Mouse (Mus musculus) forebrain, embryonic 12.5 days (tissue): ENCODE data around the gene Cln3. TPM values are rescaled to one million over a fixed set of nuclear protein-coding genes. Genes with fewer than 3 reads are reported as not detected.

ENCODE experiments used
- ATAC-seq: fragments of 200-750 bp; cut with Nextera tagmentation; 2 replicates; pipeline ENCODE4 v1.8.0; 2017; ENCODE audit warnings: moderate TSS enrichment; ENCODE audit not compliant: low FRiP score
- H3K27ac ChIP-seq: fragments of 300-500 bp; sonication (generic); 2 replicates; pipeline ENCODE4 v1.5.1; 2016; ENCODE audit warnings: mild to moderate bottlenecking
- H3K27me3 ChIP-seq: fragments of 300-500 bp; sonication (generic); 2 replicates; pipeline ENCODE4 v1.6.1; 2016; ENCODE audit warnings: mild to moderate bottlenecking
- H3K36me3 ChIP-seq: fragments of 300-500 bp; sonication (generic); replicated peaks from 2 replicates; pipeline ENCODE4 v1.6.1; 2016; ENCODE audit warnings: mild to moderate bottlenecking
- H3K4me1 ChIP-seq: fragments of 300-500 bp; sonication (generic); 2 replicates; pipeline ENCODE4 v1.6.1; 2016
- H3K4me2 ChIP-seq: fragments of 300-500 bp; sonication (generic); 2 replicates; pipeline ENCODE4 v1.6.1; 2016; ENCODE audit warnings: mild to moderate bottlenecking, moderate library complexity
- H3K4me3 ChIP-seq: fragments of 300-500 bp; sonication (generic); replicated peaks from 2 replicates; pipeline ENCODE4 v1.5.1; 2016; ENCODE audit warnings: mild to moderate bottlenecking
- H3K9ac ChIP-seq: fragments of 300-500 bp; sonication (generic); 2 replicates; pipeline ENCODE4 v1.6.1; 2016; ENCODE audit warnings: mild to moderate bottlenecking
- H3K9me3 ChIP-seq: fragments of 300-500 bp; sonication (generic); 2 replicates; pipeline ENCODE4 v1.6.1; 2016
- WGBS: fragments of 180-500 bp; shearing (Covaris S2); methylation state at CpG from one replicate; pipeline ENCODE4 v1.1.7; 2016; 5-methylcytosine and 5-hydroxymethylcytosine counted together
- polyA plus RNA-seq: library from polyadenylated mRNA; unstranded; fragments of >200 nt; fragmentation: Nextera tagmentation; extraction: Ambion mirVana; gene quantifications from 2 replicates; pipeline ENCODE4 v1.2.1, GENCODE M21; 2016

The Cln3 gene
- polyA plus RNA-seq, result 27.5 and 32.7 TPM in 2 replicates

DNA sequence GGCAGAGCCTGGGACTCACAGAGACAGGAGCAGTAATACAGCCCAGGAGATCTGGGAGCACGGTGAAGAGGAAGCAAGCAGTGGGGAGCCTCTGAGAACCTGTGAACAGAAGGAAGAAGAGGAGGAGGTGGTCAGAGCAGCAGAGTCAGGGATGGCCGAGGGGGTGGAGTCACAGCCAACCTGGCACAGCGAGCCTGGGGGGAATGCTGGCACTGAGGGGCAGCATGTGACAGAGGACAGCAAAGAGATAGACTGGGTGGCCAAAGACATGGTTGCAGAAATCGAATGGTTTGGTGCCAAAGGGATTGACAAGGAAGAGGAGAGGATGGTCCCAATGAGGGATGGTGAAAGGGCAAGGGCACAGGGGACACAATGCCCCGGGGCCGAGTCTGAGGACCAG lies at the start of gene Cln3:
Gene Cln3, minus strand, starts transcription at position 101 of the 400 bp plus-strand sequence.
- no peak for ATAC-seq
- Histone ChIP-seq H3K9me3 (no peaks in the 10 kb centered on the region), H3K9ac (peak within 1 kb of the TSS; percentile 9; the same call in 1 of the 2 replicates), H3K4me3 (no peak within 1 kb of the TSS), H3K4me1 (peaks cover 24% of the 10 kb centered on the region), H3K4me2 (no peak within 1 kb of the TSS), H3K36me3 (peaks cover 7% of the 10 kb centered on the region; the same call in 1 of the 2 replicates), H3K27me3 (peaks cover 49% of the 10 kb centered on the region), H3K27ac (no peak within 1 kb of the TSS)
- 79% methylated on average over 6 of the region's 6 CpGs for WGBS

DNA sequence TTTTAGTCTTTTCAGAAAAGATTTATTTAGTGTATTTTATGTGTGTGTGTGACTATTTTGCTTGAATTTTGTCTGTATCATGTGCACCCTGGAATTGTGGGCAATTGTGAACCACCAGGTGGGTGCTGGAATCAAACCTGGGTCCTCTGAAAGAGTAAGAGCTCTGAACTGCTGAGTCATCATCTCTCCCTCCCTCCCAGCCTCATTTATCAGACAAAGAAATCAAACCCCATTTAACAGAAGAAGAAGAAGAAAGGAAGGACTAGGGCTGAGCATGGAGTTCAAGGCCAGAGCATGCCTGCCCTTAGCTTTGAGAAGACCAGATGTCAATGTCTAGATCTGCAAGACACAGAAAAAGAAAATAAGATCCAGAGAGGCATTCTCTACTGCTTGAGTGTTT lies 49.8 kb upstream of the Cln3 start:
- Histone ChIP-seq H3K36me3 (no peaks in the 10 kb centered on the region), H3K4me1 (no peaks in the 10 kb centered on the region), H3K9ac (no peak overlapping the region), H3K9me3 (no peaks in the 10 kb centered on the region), H3K27ac (no peak overlapping the region), H3K4me2 (no peak overlapping the region), H3K4me3 (no peak overlapping the region), H3K27me3 (0 out of 2 replicates have a peak, but pooled peaks cover 5% of the 10 kb centered on the region)
- ATAC-seq, result no peak

DNA sequence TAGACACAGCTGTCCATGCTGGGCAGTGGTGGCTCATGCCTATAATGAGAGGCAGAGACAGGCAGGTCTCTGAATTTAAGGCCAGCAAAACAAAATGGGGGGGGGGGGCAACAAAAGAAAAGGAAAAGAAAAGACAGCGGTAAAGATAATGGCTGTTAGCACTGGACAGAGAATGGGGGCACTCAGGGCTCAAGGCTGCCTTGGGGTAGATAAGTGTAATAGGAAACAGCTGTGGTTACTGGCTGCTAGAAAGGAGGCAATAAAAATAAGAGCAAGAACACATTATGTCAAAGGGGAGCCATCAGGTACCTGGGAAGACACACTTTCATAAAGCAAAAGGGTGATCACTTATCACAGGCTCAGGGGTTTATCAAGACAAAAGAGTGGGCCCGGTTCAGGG lies 46.9 kb upstream of the Cln3 start:
- H3K36me3 ChIP-seq, result no peaks in the 10 kb centered on the region
- no peaks in the 10 kb centered on the region for H3K9me3 ChIP-seq
- H3K4me2 ChIP-seq, result no peak overlapping the region
- 0 out of 2 replicates have a peak, but pooled peaks cover 5% of the 10 kb centered on the region for H3K27me3 ChIP-seq
- no peaks in the 10 kb centered on the region for H3K4me1 ChIP-seq
- ATAC-seq, result no peak
- no peak overlapping the region for H3K4me3 ChIP-seq
- H3K27ac ChIP-seq, result no peak overlapping the region
- WGBS, result 78% methylated on average over 2 of the region's 2 CpGs
- no peak overlapping the region for H3K9ac ChIP-seq

DNA sequence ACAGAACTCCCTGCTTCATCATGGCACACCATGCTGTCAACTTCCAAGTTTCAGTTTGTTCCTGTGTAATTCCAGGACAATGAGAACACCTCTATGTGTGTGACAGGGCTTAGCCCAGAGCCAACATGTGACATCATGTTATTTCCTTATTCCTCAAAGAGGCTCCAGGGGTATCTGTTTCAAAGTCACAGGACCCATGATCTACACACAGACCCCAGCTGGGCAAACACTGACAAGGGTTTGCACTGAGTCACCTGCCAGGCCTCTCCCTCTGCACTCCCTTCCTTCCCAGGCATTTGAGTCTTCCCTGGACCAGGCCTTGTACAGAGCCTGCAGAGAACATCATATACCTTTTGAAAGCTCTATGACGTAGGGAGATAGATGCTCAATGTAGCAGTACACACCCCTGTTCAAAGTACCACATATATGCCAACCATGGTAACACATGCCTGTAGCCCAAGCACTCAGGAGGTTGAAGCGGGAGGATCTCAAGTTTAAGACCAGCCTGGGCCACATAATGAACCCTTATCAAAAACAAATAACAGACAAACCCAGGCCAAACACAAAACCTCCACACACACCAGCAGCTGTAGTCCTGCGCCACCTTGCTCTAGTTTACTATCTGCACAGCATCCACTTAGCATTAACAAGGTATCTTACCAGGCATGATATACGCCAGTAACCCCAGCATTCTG lies 45.4 kb upstream of the Cln3 start, which contains the start of gene Nupr1:
Gene Nupr1, minus strand, starts transcription at position 38 of the 695 bp plus-strand sequence.
- H3K4me1 ChIP-seq, result no peaks in the 10 kb centered on the region
- no peaks in the 10 kb centered on the region for H3K9me3 ChIP-seq
- no peak within 1 kb of the TSS for H3K4me3 ChIP-seq
- H3K27me3 ChIP-seq, result 0 out of 2 replicates have a peak, but pooled peaks cover 5% of the 10 kb centered on the region
- H3K9ac ChIP-seq, result no peak within 1 kb of the TSS
- ATAC-seq, result no peak
- H3K36me3 ChIP-seq, result no peaks in the 10 kb centered on the region
- no peak within 1 kb of the TSS for H3K4me2 ChIP-seq
- H3K27ac ChIP-seq, result no peak within 1 kb of the TSS
- WGBS, result 91% methylated on average over 4 of the region's 4 CpGs

DNA sequence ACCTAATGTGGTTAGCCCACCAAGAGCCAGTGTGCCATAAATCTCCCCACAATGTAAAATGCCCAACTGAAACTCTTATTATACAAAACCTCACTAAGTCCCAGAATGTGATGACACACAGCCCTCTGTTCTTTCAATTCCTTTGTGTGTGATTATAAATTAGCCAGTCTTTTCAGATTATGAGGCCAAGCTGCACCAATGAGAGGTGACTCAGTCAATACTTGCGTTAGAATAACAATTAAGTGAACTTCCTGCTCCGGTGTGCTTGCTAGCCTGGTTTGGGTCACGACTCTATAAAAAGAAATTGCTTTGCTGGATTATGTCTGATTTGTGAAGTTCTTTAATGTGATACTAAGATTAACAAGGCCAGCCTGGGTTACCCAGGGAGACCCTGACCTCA lies 44.3 kb upstream of the Cln3 start:
- H3K36me3 ChIP-seq, result no peaks in the 10 kb centered on the region
- H3K27ac ChIP-seq, result no peak overlapping the region
- no peaks in the 10 kb centered on the region for H3K9me3 ChIP-seq
- H3K4me2 ChIP-seq, result no peak overlapping the region
- no peak overlapping the region for H3K4me3 ChIP-seq
- no peaks in the 10 kb centered on the region for H3K4me1 ChIP-seq
- no peak overlapping the region for H3K9ac ChIP-seq
- 29% methylated on average over 3 of the region's 3 CpGs for WGBS
- no peaks in the 10 kb centered on the region for H3K27me3 ChIP-seq
- no peak for ATAC-seq

DNA sequence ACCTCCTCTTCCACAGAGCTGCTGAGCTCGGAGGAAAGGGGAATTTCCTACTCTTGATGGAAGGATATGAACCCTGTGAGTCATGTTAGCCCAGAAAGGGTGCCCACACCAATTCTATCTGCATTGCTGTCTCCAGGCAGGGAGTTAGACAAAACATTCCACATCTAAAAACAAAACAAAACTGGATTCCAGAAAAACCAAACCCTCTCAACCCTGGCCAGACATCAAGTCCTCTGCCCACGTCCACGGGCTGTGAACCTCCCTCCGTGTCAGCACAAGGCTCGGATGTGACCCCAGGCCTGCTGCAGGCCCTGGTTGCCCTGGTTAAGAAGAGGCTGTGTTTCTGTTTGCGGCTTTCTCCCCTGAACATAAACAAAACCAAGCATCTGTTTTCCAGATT lies 42.5 kb upstream of the Cln3 start:
- Histone ChIP-seq H3K9me3 (no peaks in the 10 kb centered on the region), H3K4me1 (peaks cover 2% of the 10 kb centered on the region; the same call in 1 of the 2 replicates), H3K4me2 (no peak overlapping the region), H3K27ac (no peak overlapping the region), H3K27me3 (no peaks in the 10 kb centered on the region), H3K4me3 (no peak overlapping the region), H3K9ac (no peak overlapping the region), H3K36me3 (no peaks in the 10 kb centered on the region)
- 74% methylated on average over 6 of the region's 6 CpGs for WGBS
- ATAC-seq, result no peak

DNA sequence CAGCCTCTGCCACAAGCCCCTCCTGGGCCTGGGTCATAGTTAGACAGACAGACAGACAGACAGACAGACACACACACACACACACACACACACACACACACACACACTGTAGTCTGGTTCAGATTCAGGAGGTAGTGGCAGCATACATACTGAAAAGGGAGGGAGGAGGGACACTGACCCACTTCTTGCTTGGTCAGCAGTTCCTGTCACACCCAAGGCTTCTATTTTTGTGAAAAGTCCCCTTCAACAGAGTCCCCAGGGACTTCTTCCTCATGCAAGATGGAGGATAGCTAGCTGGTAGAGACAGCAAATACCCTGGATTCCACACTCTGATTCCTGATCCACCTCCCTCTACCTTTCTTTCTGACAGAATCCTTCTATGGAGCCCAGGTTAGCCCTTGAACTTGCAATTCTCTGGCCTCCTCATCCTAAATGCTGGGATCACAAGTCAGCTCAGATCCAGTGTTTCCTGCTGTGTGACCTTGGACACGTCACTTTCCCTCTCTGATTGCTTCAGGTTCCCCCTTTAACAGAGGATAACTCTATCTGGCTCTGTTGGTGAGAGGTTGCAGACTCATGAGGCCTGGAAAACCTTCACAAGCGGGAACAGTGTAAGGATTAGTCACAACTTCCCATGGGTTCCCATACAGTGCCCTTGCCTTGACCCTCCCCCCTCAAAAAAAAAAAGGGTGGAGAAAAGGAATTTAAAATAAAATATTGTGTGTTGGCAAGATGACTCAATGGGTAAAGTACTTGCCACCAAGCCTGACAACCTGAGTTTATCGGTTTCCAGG lies 40.4 kb upstream of the Cln3 start:
- Histone ChIP-seq H3K9me3 (no peaks in the 10 kb centered on the region), H3K4me3 (no peak overlapping the region), H3K9ac (no peak overlapping the region), H3K27me3 (no peaks in the 10 kb centered on the region), H3K36me3 (no peaks in the 10 kb centered on the region), H3K27ac (no peak overlapping the region), H3K4me1 (peaks cover 5% of the 10 kb centered on the region; the same call in 1 of the 2 replicates), H3K4me2 (no peak overlapping the region)
- no peak for ATAC-seq
- 79% methylated on average over 3 of the region's 3 CpGs for WGBS

DNA sequence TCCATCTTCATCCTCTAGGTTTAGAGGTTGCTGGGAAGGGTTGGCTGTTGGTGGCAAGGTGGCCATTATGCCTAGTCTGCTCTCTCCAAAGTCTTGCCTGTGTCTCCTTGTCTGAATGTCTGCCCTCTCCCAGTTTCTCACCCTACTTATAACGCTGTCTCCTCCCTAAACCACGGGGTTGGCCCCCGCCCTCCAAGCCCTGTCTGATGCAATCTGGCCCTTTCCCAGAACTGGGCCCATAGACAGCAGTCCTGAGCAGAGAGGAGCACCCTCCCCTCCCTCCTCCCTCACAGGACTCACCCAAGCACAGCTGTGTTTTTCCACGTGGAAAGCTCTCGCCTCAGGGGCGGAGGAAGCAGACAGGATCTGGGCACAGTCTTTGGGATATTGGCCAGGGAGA lies 39.8 kb upstream of the Cln3 start:
- Histone ChIP-seq H3K27me3 (no peaks in the 10 kb centered on the region), H3K36me3 (no peaks in the 10 kb centered on the region), H3K9me3 (no peaks in the 10 kb centered on the region), H3K9ac (no peak overlapping the region), H3K4me1 (peaks cover 5% of the 10 kb centered on the region; the same call in 1 of the 2 replicates), H3K27ac (no peak overlapping the region), H3K4me3 (no peak overlapping the region), H3K4me2 (no peak overlapping the region)
- no peak for ATAC-seq
- 69% methylated on average over 6 of the region's 6 CpGs for WGBS

DNA sequence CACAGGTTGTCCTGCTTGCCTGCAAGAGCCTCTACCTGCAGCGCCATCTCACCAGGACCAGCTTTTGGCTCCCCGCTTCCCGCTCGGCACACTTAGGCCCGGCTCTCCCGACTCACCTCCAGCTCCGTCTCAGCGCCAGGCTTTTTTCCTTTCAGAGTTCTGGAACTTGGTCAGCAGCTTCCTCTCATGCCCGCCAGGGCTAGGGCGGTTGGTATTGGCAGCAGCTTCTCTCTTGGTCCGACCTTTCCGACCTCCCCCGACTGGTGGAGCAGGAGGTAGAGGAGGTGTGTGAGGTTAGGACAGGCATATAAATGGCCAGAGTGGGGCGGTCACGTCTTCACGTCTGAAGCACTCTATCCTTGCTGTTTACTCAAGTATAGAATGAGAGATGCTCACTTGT lies 39.2 kb upstream of the Cln3 start:
- Histone ChIP-seq H3K36me3 (no peaks in the 10 kb centered on the region), H3K27me3 (no peaks in the 10 kb centered on the region), H3K9me3 (no peaks in the 10 kb centered on the region), H3K4me1 (peaks cover 5% of the 10 kb centered on the region; the same call in 1 of the 2 replicates), H3K4me2 (no peak overlapping the region), H3K4me3 (no peak overlapping the region), H3K9ac (no peak overlapping the region), H3K27ac (no peak overlapping the region)
- ATAC-seq, result no peak
- WGBS, result 75% methylated on average over 16 of the region's 16 CpGs

DNA sequence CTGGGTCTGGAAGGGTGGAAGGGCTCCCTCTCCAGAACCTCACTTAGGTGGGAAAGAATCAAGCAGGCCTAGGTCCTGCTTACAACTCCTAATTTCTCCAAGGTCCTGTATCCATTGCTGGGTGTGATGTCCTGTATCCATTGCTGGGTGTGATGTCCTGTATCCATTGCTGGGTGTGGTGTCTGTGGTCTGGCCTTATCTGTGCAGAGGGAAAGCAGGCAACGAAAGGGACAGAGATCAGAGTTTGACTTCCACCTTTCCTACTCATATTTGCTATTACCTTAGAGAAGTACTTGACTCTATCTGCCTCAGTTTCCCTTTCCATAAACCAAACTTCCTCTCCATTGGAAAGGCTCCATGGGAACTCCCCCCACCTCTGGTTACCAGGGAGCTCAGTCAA lies 37.8 kb upstream of the Cln3 start:
- ATAC-seq, result no peak
- no peaks in the 10 kb centered on the region for H3K27me3 ChIP-seq
- H3K9ac ChIP-seq, result no peak overlapping the region
- WGBS, result 90% methylated on average over 1 of the region's 1 CpGs
- H3K4me1 ChIP-seq, result peaks cover 5% of the 10 kb centered on the region; the same call in 1 of the 2 replicates
- H3K4me2 ChIP-seq, result no peak overlapping the region
- no peak overlapping the region for H3K4me3 ChIP-seq
- no peaks in the 10 kb centered on the region for H3K9me3 ChIP-seq
- no peaks in the 10 kb centered on the region for H3K36me3 ChIP-seq
- H3K27ac ChIP-seq, result no peak overlapping the region

DNA sequence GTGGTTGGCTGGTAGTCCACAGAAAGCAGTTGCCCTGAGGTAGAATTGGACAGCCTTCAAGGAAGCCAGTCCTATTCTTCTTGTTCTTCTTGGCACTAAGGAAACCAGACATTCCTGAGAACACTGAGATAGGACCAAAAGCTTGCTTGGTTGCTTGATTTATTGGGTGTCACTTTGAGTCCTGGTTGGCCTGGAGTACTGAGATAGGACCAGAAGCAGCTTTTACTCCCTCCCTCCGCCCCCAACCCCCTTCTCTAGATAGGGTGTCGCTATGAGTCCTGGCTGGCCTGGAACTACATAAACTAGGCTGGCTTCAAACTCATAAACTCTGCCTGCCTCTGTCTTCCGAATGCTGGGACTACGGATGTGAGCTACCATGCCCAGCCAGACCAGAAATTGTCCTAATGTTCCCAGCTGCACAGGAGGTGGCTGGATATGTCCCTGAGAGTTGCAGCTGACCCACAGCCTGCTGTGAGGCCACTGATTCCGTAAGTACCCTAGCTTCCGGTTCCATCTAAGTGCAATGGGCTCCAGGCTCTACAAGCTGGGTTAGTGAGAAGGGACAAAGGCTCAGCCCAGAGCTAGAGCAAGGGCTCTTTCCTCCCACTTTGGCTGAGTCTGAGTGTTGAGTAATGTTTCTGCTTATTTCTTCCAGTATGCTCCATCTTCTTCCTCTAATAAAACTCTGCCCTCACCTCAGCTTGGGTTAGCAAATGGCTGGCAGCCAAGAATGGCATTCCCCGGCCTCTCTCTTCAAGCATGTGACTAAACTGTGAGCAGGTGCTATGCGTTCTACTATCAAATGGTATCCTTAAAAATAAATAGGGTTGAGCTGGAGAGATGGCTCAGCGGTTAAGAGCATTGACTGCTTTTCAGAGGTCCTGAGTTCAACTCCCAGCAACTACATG lies 36.1 kb upstream of the Cln3 start:
- Histone ChIP-seq H3K9me3 (no peaks in the 10 kb centered on the region), H3K4me2 (no peak overlapping the region), H3K4me3 (no peak overlapping the region), H3K4me1 (peaks cover 5% of the 10 kb centered on the region; the same call in 1 of the 2 replicates), H3K9ac (no peak overlapping the region), H3K27ac (no peak overlapping the region), H3K36me3 (no peaks in the 10 kb centered on the region), H3K27me3 (no peaks in the 10 kb centered on the region; the same call in 1 of the 2 replicates)
- WGBS, result 88% methylated on average over 9 of the region's 9 CpGs
- no peak for ATAC-seq
